Mouse (Mus musculus) heart, embryonic 16.5 days (tissue): ENCODE results near the gene Themis3. TPM values are rescaled to one million over a fixed set of nuclear protein-coding genes. Genes with fewer than 3 reads are reported as not detected.

Experiments
- ATAC-seq: fragments of 200-750 bp; cut with Nextera tagmentation; replicated peaks from 2 replicates; pipeline ENCODE4 v1.8.0; 2017; ENCODE audit warnings: moderate number of reproducible peaks; ENCODE audit not compliant: insufficient read depth, low FRiP score; ENCODE audit errors: extremely low read depth
- H3K27ac ChIP-seq: fragments of 300-500 bp; sonication (generic); 2 replicates; pipeline ENCODE4 v1.5.1; 2014; ENCODE audit warnings: mild to moderate bottlenecking, low read length, control low read depth, moderate library complexity
- H3K27me3 ChIP-seq: fragments of 300-500 bp; sonication (generic); 2 replicates; pipeline ENCODE4 v1.6.1; 2014; ENCODE audit warnings: low read length, mixed read lengths; ENCODE audit not compliant: control insufficient read depth, insufficient read depth
- H3K36me3 ChIP-seq: fragments of 300-500 bp; sonication (generic); 2 replicates; pipeline ENCODE4 v1.6.1; 2014; ENCODE audit not compliant: control insufficient read depth, insufficient read depth
- H3K4me1 ChIP-seq: fragments of 300-500 bp; sonication (generic); 2 replicates; pipeline ENCODE4 v1.6.1; 2014; ENCODE audit warnings: low read length, mixed read lengths; ENCODE audit not compliant: control insufficient read depth, insufficient read depth
- H3K4me2 ChIP-seq: fragments of 300-500 bp; sonication (generic); 2 replicates; pipeline ENCODE4 v1.6.1; 2014; ENCODE audit warnings: low read depth, mild to moderate bottlenecking, control low read depth, low read length
- H3K4me3 ChIP-seq: fragments of 300-500 bp; sonication (generic); 2 replicates; pipeline ENCODE4 v1.5.1; 2014; ENCODE audit warnings: mild to moderate bottlenecking, control low read depth, low read length
- H3K9ac ChIP-seq: fragments of 300-500 bp; sonication (generic); 2 replicates; pipeline ENCODE4 v1.6.1; 2014; ENCODE audit warnings: low read length, control low read depth
- H3K9me3 ChIP-seq: fragments of 300-500 bp; sonication (generic); replicated peaks from 2 replicates; pipeline ENCODE4 v1.6.1; 2016; ENCODE audit warnings: low read length; ENCODE audit not compliant: control insufficient read depth
- WGBS: fragments of 180-500 bp; shearing (Covaris S2); extraction: QIAGEN DNeasy Blood & Tissue Kit; methylation state at CpG from one replicate; pipeline ENCODE4 v1.1.7; 2014; 5-methylcytosine and 5-hydroxymethylcytosine counted together
- polyA plus RNA-seq: library from polyadenylated mRNA; unstranded; fragments of >200 nt; fragmentation: Nextera tagmentation; extraction: Ambion mirVana; gene quantifications from 2 replicates; pipeline ENCODE4 v1.2.1, GENCODE M21; 2015

Themis3 gene
- polyA plus RNA-seq, 1 experiment from 2014 or later: 0.05 TPM

- no peaks in the 10 kb centered on the region for H3K36me3 ChIP-seq
- H3K9ac ChIP-seq: no peak overlapping the region
- no peak overlapping the region for H3K4me3 ChIP-seq
- 48% methylated on average over 9 of the region's 9 CpGs for WGBS
- no peaks in the 10 kb centered on the region for H3K4me1 ChIP-seq
- no peak overlapping the region for H3K4me2 ChIP-seq
- no peaks in the 10 kb centered on the region for H3K27me3 ChIP-seq
- no peaks in the 10 kb centered on the region for H3K9me3 ChIP-seq
- no peak for ATAC-seq
- H3K27ac ChIP-seq: no peak overlapping the region
These were observed 3.9 kb downstream of the Themis3 start for GRCm38 (mm10) chr17:66590353-66591075.

- no peak for ATAC-seq
- H3K27me3 ChIP-seq: no peaks in the 10 kb centered on the region
- H3K4me2 ChIP-seq: no peak overlapping the region
- no peaks in the 10 kb centered on the region for H3K36me3 ChIP-seq
- no peaks in the 10 kb centered on the region for H3K9me3 ChIP-seq
- no peaks in the 10 kb centered on the region for H3K4me1 ChIP-seq
- no peak overlapping the region for H3K9ac ChIP-seq
- WGBS: 66% methylated on average over 8 of the region's 8 CpGs
- H3K4me3 ChIP-seq: no peak overlapping the region
- H3K27ac ChIP-seq: no peak overlapping the region
These were observed 4.6 kb downstream of the Themis3 start for GRCm38 (mm10) chr17:66589864-66590263.

GRCm38 (mm10) chr17:66586741-66587140 is 7.7 kb downstream of the Themis3 start:
- Histone ChIP-seq H3K4me1 (no peaks in the 10 kb centered on the region), H3K36me3 (no peaks in the 10 kb centered on the region), H3K4me2 (no peak overlapping the region), H3K27me3 (no peaks in the 10 kb centered on the region), H3K27ac (no peak overlapping the region), H3K9me3 (no peaks in the 10 kb centered on the region), H3K4me3 (no peak overlapping the region), H3K9ac (no peak overlapping the region)
- no peak for ATAC-seq
- WGBS: 88% methylated on average over 10 of the region's 10 CpGs

- Histone ChIP-seq H3K27ac (no peak overlapping the region), H3K4me1 (no peaks in the 10 kb centered on the region), H3K4me3 (no peak overlapping the region), H3K9ac (no peak overlapping the region), H3K36me3 (no peaks in the 10 kb centered on the region), H3K4me2 (no peak overlapping the region), H3K27me3 (no peaks in the 10 kb centered on the region), H3K9me3 (no peaks in the 10 kb centered on the region)
- ATAC-seq: no peak
- WGBS: 69% methylated on average over 13 of the region's 13 CpGs
These were observed 8.3 kb downstream of the Themis3 start for GRCm38 (mm10) chr17:66586078-66586477.

GRCm38 (mm10) chr17:66580990-66581389 is 13.4 kb downstream of the Themis3 start:
- Histone ChIP-seq H3K27ac (no peak overlapping the region), H3K4me1 (no peaks in the 10 kb centered on the region), H3K27me3 (no peaks in the 10 kb centered on the region), H3K36me3 (no peaks in the 10 kb centered on the region), H3K4me2 (no peak overlapping the region), H3K9ac (no peak overlapping the region), H3K4me3 (no peak overlapping the region), H3K9me3 (no peaks in the 10 kb centered on the region)
- ATAC-seq: no peak
- WGBS: 63% methylated on average over 5 of the region's 5 CpGs

- Histone ChIP-seq H3K9ac (no peak overlapping the region), H3K9me3 (no peaks in the 10 kb centered on the region), H3K36me3 (no peaks in the 10 kb centered on the region), H3K4me3 (no peak overlapping the region), H3K4me2 (no peak overlapping the region), H3K4me1 (no peaks in the 10 kb centered on the region), H3K27me3 (no peaks in the 10 kb centered on the region), H3K27ac (no peak overlapping the region)
- ATAC-seq: no peak
- 16% methylated on average over 6 of the region's 6 CpGs for WGBS
These were observed 16.4 kb downstream of the Themis3 start for GRCm38 (mm10) chr17:66578007-66578406.

- H3K36me3 ChIP-seq: no peaks in the 10 kb centered on the region
- ATAC-seq: no peak
- 66% methylated on average over 6 of the region's 6 CpGs for WGBS
These were observed 16.9 kb downstream of the Themis3 start for GRCm38 (mm10) chr17:66577507-66577906.

GRCm38 (mm10) chr17:66572677-66573060 is 21.8 kb downstream of the Themis3 start:
- Histone ChIP-seq H3K27ac (no peak overlapping the region), H3K4me3 (no peak overlapping the region), H3K27me3 (no peaks in the 10 kb centered on the region), H3K9ac (no peak overlapping the region), H3K9me3 (no peaks in the 10 kb centered on the region), H3K4me2 (no peak overlapping the region), H3K36me3 (no peaks in the 10 kb centered on the region), H3K4me1 (no peaks in the 10 kb centered on the region)
- no peak for ATAC-seq
- 63% methylated on average over 4 of the region's 4 CpGs for WGBS

More at GRCm38 (mm10) chr17:66577507-66577906, 16.9 kb downstream of the Themis3 start:
- H3K4me1 ChIP-seq: no peaks in the 10 kb centered on the region
- H3K4me3 ChIP-seq: no peak overlapping the region
- H3K9ac ChIP-seq: no peak overlapping the region
- no peak overlapping the region for H3K27ac ChIP-seq
- no peaks in the 10 kb centered on the region for H3K27me3 ChIP-seq
- no peak overlapping the region for H3K4me2 ChIP-seq
- H3K9me3 ChIP-seq: no peaks in the 10 kb centered on the region

GRCm38 (mm10) chr17:66571860-66572676 is 22.4 kb downstream of the Themis3 start:
- Histone ChIP-seq H3K27me3 (no peaks in the 10 kb centered on the region), H3K9ac (no peak overlapping the region), H3K4me3 (no peak overlapping the region), H3K4me2 (no peak overlapping the region), H3K36me3 (no peaks in the 10 kb centered on the region), H3K9me3 (no peaks in the 10 kb centered on the region), H3K27ac (peak overlapping the region; percentile 18; the same call in 1 of the 2 replicates), H3K4me1 (no peaks in the 10 kb centered on the region)
- ATAC-seq: no peak
- WGBS: 65% methylated on average over 11 of the region's 11 CpGs
